In genomic region chr2:92672106-92672505, GRCm38 (mm10) we compare ENCODE assay signal across 4 mouse cellular contexts.
"Had no signal": no experiment of that assay in that cellular context is flagged by ENCODE, and none has a peak within 500 bp of the region (broad histone marks: within the 10 kb centered on the region; RNA-seq: fewer than 3 reads in every experiment).

No protein-coding gene starts in this region.

- DNase-seq: lung, adult 18-20 months had no signal

- H3K4me3 ChIP-seq: limb, embryonic 13.5 days; midbrain, embryonic 13.5 days had no signal

- H3K27ac ChIP-seq: limb, embryonic 13.5 days; liver, embryonic 14.5 days; midbrain, embryonic 13.5 days had no signal
